Mouse (Mus musculus): ENCODE results near the gene Camk2g. TPM values are rescaled to one million over a fixed set of nuclear protein-coding genes. Genes with fewer than 3 reads are reported as not detected.

Gene Camk2g
- total RNA-seq, 2 experiments from 2014 or later = 29.1 to 47.5 TPM

Other genes starting within 250 kb of the Camk2g start
- gene Ppp3cb, start 247.5 kb downstream of the Camk2g start, total RNA-seq (2015) = 166 and 169 TPM in 2 replicates
- 56.9 and 68.0 TPM in 2 replicates for gene Ppp3cb, start 247.5 kb downstream of the Camk2g start, total RNA-seq (2017)
- 5.3 and 7.0 TPM in 2 replicates for gene Usp54, start 153.0 kb downstream of the Camk2g start, total RNA-seq (2015)
- gene Usp54, start 153.0 kb downstream of the Camk2g start, total RNA-seq (2017) = 3.2 and 6.5 TPM in 2 replicates
- not detected in 2 replicates for gene Myoz1, start 137.5 kb downstream of the Camk2g start, total RNA-seq (2015)
- gene Myoz1, start 137.5 kb downstream of the Camk2g start, total RNA-seq (2017) = 0.68 TPM in 1 of 2 replicates, not detected in the other
- gene Synpo2l, start 125.7 kb downstream of the Camk2g start, total RNA-seq (2015) = 0.10 TPM in 1 of 2 replicates, not detected in the other
- 0.20 TPM in 1 of 2 replicates, not detected in the other for gene Synpo2l, start 125.7 kb downstream of the Camk2g start, total RNA-seq (2017)
- gene Sec24c, start 119.8 kb downstream of the Camk2g start, total RNA-seq (2015) = 40.1 and 40.5 TPM in 2 replicates
- gene Sec24c, start 119.8 kb downstream of the Camk2g start, total RNA-seq (2017) = 88.7 and 97.9 TPM in 2 replicates
- gene Fut11, start 99.1 kb downstream of the Camk2g start, total RNA-seq (2015) = 14.3 and 15.3 TPM in 2 replicates
- 5.3 and 5.7 TPM in 2 replicates for gene Fut11, start 99.1 kb downstream of the Camk2g start, total RNA-seq (2017)
- gene Chchd1, start 91.1 kb downstream of the Camk2g start, total RNA-seq (2015) = 163 and 169 TPM in 2 replicates
- gene Chchd1, start 91.1 kb downstream of the Camk2g start, total RNA-seq (2017) = 104 and 110 TPM in 2 replicates
- 19.5 and 23.4 TPM in 2 replicates for gene Zswim8, start 86.5 kb downstream of the Camk2g start, total RNA-seq (2015)
- 19.1 and 23.5 TPM in 2 replicates for gene Zswim8, start 86.5 kb downstream of the Camk2g start, total RNA-seq (2017)
- 21.2 and 30.7 TPM in 2 replicates for gene Ndst2, start 59.5 kb downstream of the Camk2g start, total RNA-seq (2015)
- 6.6 and 8.5 TPM in 2 replicates for gene Ndst2, start 59.5 kb downstream of the Camk2g start, total RNA-seq (2017)
- gene Plau, start 42.6 kb upstream of the Camk2g start, total RNA-seq (2015) = 3.4 TPM in 2 replicates
- gene Plau, start 42.6 kb upstream of the Camk2g start, total RNA-seq (2017) = 6.9 and 7.6 TPM in 2 replicates
- 42.9 and 50.6 TPM in 2 replicates for gene Vcl, start 135.3 kb upstream of the Camk2g start, total RNA-seq (2015)
- gene Vcl, start 135.3 kb upstream of the Camk2g start, total RNA-seq (2017) = 30.0 and 32.3 TPM in 2 replicates